Mouse (Mus musculus): ENCODE measurements around the gene Sec31b.

GRCm38 (mm10) chr19:44498936-44499335, 46.7 kb downstream of the Sec31b start:
- no peak for TF ChIP-seq CTCF (IDR thresholded peaks at IDR 0.05; ENCODE audit: low read depth, low read length)
- no peak for TF ChIP-seq TAL1 (conservative IDR thresholded peaks at IDR 0.05; ENCODE audit: low read depth, low read length)
- TF ChIP-seq GATA1 (IDR thresholded peaks at IDR 0.05; ENCODE audit: borderline replicate concordance, low read length): no peak
